Mouse (Mus musculus): ENCODE results near the gene Vmn1r54. TPM values are rescaled to one million over a fixed set of nuclear protein-coding genes. Genes with fewer than 3 reads are reported as not detected.
A peak's percentile ranks its signal among the peaks of the same experiment; 100 is the strongest.

The Vmn1r54 gene
- polyA plus RNA-seq, 2 experiments = not detected

- Histone ChIP-seq H3K27ac (no peak overlapping the region), H3K4me3 (ENCODE audit: insufficient read depth in 1 of 2, low read depth in 2 of 2, low read length in 2 of 2) (no peak overlapping the region), H3K27me3 (ENCODE audit: control insufficient read depth, insufficient read depth, low read length) (no peaks in the 10 kb centered on the region), H3K4me2 (ENCODE audit: low read depth) (no peak overlapping the region), H3K4me1 (replicated peaks; ENCODE audit: control insufficient read depth in 2 of 2, insufficient read depth in 2 of 2, low read length in 1 of 2) (no peaks in the 10 kb centered on the region), H3K9ac (replicated peaks) (no peak overlapping the region), H3K9me3 (ENCODE audit: control insufficient read depth, low read length) (no peaks in the 10 kb centered on the region), H3K36me3 (replicated peaks; ENCODE audit: control insufficient read depth, insufficient read depth, low read depth) (no peaks in the 10 kb centered on the region)
- no peak for DNase-seq (ENCODE audit: low read depth in 3 of 3, low spot score in 3 of 3)
- TF ChIP-seq CTCF (IDR thresholded peaks at IDR 0.05; ENCODE audit: low read depth) (no peak), EP300 (IDR thresholded peaks at IDR 0.05; ENCODE audit: low read depth) (no peak)
- 44% methylated on average over 3 of the region's 3 CpGs for WGBS (ENCODE audit: insufficient replicate concordance)
- ATAC-seq (ENCODE audit: insufficient read depth) = no peak
Measured at GRCm38 (mm10) chr6:90244019-90244418, 2.1 kb upstream of the Vmn1r54 start.

- ATAC-seq (ENCODE audit: insufficient read depth) (no peak), DNase-seq (ENCODE audit: low read depth in 3 of 3, low spot score in 3 of 3) (no peak)
- Histone ChIP-seq H3K4me2 (ENCODE audit: low read depth) (no peak overlapping the region), H3K4me3 (ENCODE audit: insufficient read depth in 1 of 2, low read depth in 2 of 2, low read length in 2 of 2) (no peak overlapping the region), H3K4me1 (replicated peaks; ENCODE audit: control insufficient read depth in 2 of 2, insufficient read depth in 2 of 2, low read length in 1 of 2) (no peaks in the 10 kb centered on the region), H3K9ac (replicated peaks) (no peak overlapping the region), H3K27me3 (ENCODE audit: control insufficient read depth, insufficient read depth, low read length) (no peaks in the 10 kb centered on the region), H3K9me3 (ENCODE audit: control insufficient read depth, low read length) (no peaks in the 10 kb centered on the region), H3K36me3 (replicated peaks; ENCODE audit: control insufficient read depth, insufficient read depth, low read depth) (no peaks in the 10 kb centered on the region), H3K27ac (no peak overlapping the region)
- 44% methylated on average over 12 of the region's 12 CpGs for WGBS (ENCODE audit: insufficient replicate concordance)
- peak; percentile 30; the same call in 1 of the 2 replicates for TF ChIP-seq CTCF (IDR thresholded peaks at IDR 0.05; ENCODE audit: low read depth)
- TF ChIP-seq EP300 (IDR thresholded peaks at IDR 0.05; ENCODE audit: low read depth) = no peak
Measured at GRCm38 (mm10) chr6:90288265-90288664, 42.2 kb downstream of the Vmn1r54 start.

GRCm38 (mm10) chr6:90300919-90301318, 54.8 kb downstream of the Vmn1r54 start, which contains the start of gene BC048671:
Gene BC048671, plus strand, starts transcription at chr6:90301219.
- Histone ChIP-seq H3K27ac (no peak within 1 kb of the TSS), H3K4me2 (ENCODE audit: low read depth) (no peak within 1 kb of the TSS), H3K9me3 (ENCODE audit: control insufficient read depth, low read length) (no peaks in the 10 kb centered on the region), H3K36me3 (replicated peaks; ENCODE audit: control insufficient read depth, insufficient read depth, low read depth) (no peaks in the 10 kb centered on the region), H3K9ac (replicated peaks) (no peak within 1 kb of the TSS), H3K4me1 (replicated peaks; ENCODE audit: control insufficient read depth in 2 of 2, insufficient read depth in 2 of 2, low read length in 1 of 2) (no peaks in the 10 kb centered on the region), H3K4me3 (ENCODE audit: insufficient read depth in 1 of 2, low read depth in 2 of 2, low read length in 2 of 2) (no peak within 1 kb of the TSS), H3K27me3 (ENCODE audit: control insufficient read depth, insufficient read depth, low read length) (no peaks in the 10 kb centered on the region)
- no peak for DNase-seq (ENCODE audit: low read depth in 3 of 3, low spot score in 3 of 3)
- no peak for ATAC-seq (ENCODE audit: insufficient read depth)
- 68% methylated on average over 1 of the region's 1 CpGs for WGBS (ENCODE audit: insufficient replicate concordance)
- no peak for TF ChIP-seq EP300 (IDR thresholded peaks at IDR 0.05; ENCODE audit: low read depth)
- no peak for TF ChIP-seq CTCF (IDR thresholded peaks at IDR 0.05; ENCODE audit: low read depth)

- Histone ChIP-seq H3K4me2 (ENCODE audit: low read depth) (no peak overlapping the region), H3K9ac (replicated peaks) (no peak overlapping the region), H3K36me3 (replicated peaks; ENCODE audit: control insufficient read depth, insufficient read depth, low read depth) (no peaks in the 10 kb centered on the region), H3K27ac (no peak overlapping the region), H3K4me3 (ENCODE audit: insufficient read depth in 1 of 2, low read depth in 2 of 2, low read length in 2 of 2) (no peak overlapping the region), H3K4me1 (replicated peaks; ENCODE audit: control insufficient read depth in 2 of 2, insufficient read depth in 2 of 2, low read length in 1 of 2) (no peaks in the 10 kb centered on the region; a peak in 1 of 4 replicates), H3K27me3 (ENCODE audit: control insufficient read depth, insufficient read depth, low read length) (no peaks in the 10 kb centered on the region), H3K9me3 (ENCODE audit: control insufficient read depth, low read length) (no peaks in the 10 kb centered on the region)
- WGBS (ENCODE audit: insufficient replicate concordance) = 64% methylated on average over 6 of the region's 6 CpGs
- no peak for DNase-seq (ENCODE audit: low read depth in 3 of 3, low spot score in 3 of 3)
- ATAC-seq (ENCODE audit: insufficient read depth) = peak; percentile 45
- no peak for TF ChIP-seq EP300 (IDR thresholded peaks at IDR 0.05; ENCODE audit: low read depth)
- TF ChIP-seq CTCF (IDR thresholded peaks at IDR 0.05; ENCODE audit: low read depth) = no peak
Measured at GRCm38 (mm10) chr6:90306315-90306975, 60.3 kb downstream of the Vmn1r54 start.

- ATAC-seq (ENCODE audit: insufficient read depth) = no peak
- Histone ChIP-seq H3K4me1 (replicated peaks; ENCODE audit: control insufficient read depth in 2 of 2, insufficient read depth in 2 of 2, low read length in 1 of 2) (no peaks in the 10 kb centered on the region; a peak in 1 of 4 replicates), H3K4me2 (ENCODE audit: low read depth) (no peak overlapping the region), H3K27ac (no peak overlapping the region), H3K9me3 (ENCODE audit: control insufficient read depth, low read length) (no peaks in the 10 kb centered on the region), H3K9ac (replicated peaks) (no peak overlapping the region), H3K36me3 (replicated peaks; ENCODE audit: control insufficient read depth, insufficient read depth, low read depth) (no peaks in the 10 kb centered on the region), H3K4me3 (ENCODE audit: insufficient read depth in 1 of 2, low read depth in 2 of 2, low read length in 2 of 2) (no peak overlapping the region), H3K27me3 (ENCODE audit: control insufficient read depth, insufficient read depth, low read length) (no peaks in the 10 kb centered on the region)
- no peak for TF ChIP-seq CTCF (IDR thresholded peaks at IDR 0.05; ENCODE audit: low read depth)
- TF ChIP-seq EP300 (IDR thresholded peaks at IDR 0.05; ENCODE audit: low read depth) = no peak
- no peak for DNase-seq (ENCODE audit: low read depth in 3 of 3, low spot score in 3 of 3)
- 78% methylated on average over 87 of the region's 87 CpGs for WGBS (ENCODE audit: insufficient replicate concordance)
Measured at GRCm38 (mm10) chr6:90308839-90309778, 63.0 kb downstream of the Vmn1r54 start.
